7 mouse cellular contexts compared by ENCODE assay signal in the genomic region with DNA sequence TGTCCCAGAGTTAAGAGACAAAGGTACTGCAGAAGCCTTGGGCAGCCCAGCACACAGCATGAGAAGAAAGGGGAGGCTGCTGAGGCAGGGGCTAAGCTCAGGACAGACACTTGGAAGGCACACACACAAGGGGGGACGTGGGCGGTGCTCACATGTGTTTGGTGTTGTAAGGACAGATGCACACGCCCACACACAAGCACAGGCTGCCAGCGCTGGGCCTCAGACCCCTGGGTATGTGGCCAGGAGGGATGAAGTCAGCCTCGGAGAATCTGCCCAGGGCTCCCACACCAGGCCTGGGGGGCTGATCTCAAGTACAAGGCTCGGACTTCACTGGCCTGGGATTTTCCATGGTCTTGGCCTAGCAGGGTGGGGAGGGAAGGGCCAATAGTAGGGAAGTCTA. TPM values are rescaled to one million over a fixed set of nuclear protein-coding genes. Genes with fewer than 3 reads are reported as not detected.
DNase-seq lines count a peak whose midpoint lies in the region.

No protein-coding gene starts in this region.

- DNase-seq in urinary bladder, postnatal 25 days (ENCODE audit: low spot score), result peak; percentile 37
- DNase-seq in urinary bladder, postnatal 10 days (ENCODE audit: low spot score), result no peak
- DNase-seq in gastrocnemius, adult 8-10 months (ENCODE audit: low spot score in 2 of 2), result peak; percentile 56 to 75
- DNase-seq in layer of hippocampus, adult 9-11 months, result peak; percentile 76
- peak; percentile 59 for DNase-seq in right cerebral cortex, postnatal 14 days
- DNase-seq in thymus, adult 18-20 months, result no peak
- DNase-seq in retina, postnatal 1 day, result no peak

RNA-seq across cellular contexts. Expression of a gene that starts 4.6 kb away (rescaled TPM):
- 10 to 100 TPM in 2 of 4 experiments, 1 to 10 TPM in 2; 5.9 to 10.7 (median 8.9) TPM for total RNA-seq in gastrocnemius, adult 8-10 months (2022)

RNA-seq across cellular contexts. Expression of a gene that starts 55.4 kb away (rescaled TPM):
- 10 to 100 TPM in 2 of 4 experiments, 1 to 10 TPM in 2; 8.6 to 10.8 (median 9.8) TPM for total RNA-seq in gastrocnemius, adult 8-10 months (2022)

RNA-seq across cellular contexts. Expression of a gene that starts 58.8 kb away (rescaled TPM):
- 1 to 10 TPM; 2.5 to 4.5 (median 3.1) TPM for total RNA-seq in gastrocnemius, adult 8-10 months (2022)

Comparison
In these comparisons a context has a peak if more than half of its experiments do, and no peak if none do; other contexts are left out.
1. DNase-seq: peak in urinary bladder, postnatal 25 days (single experiment), gastrocnemius, adult 8-10 months (2 of 2), layer of hippocampus, adult 9-11 months (single experiment) and right cerebral cortex, postnatal 14 days (single experiment); none in urinary bladder, postnatal 10 days (single experiment), thymus, adult 18-20 months (0 of 2) and retina, postnatal 1 day (single experiment).